Mouse (Mus musculus): ENCODE results near the gene Cacna2d1. TPM values are rescaled to one million over a fixed set of nuclear protein-coding genes. Genes with fewer than 3 reads are reported as not detected.

Gene Cacna2d1
- polyA plus RNA-seq, 2 experiments = 25.0 to 26.0 TPM

GRCm38 (mm10) chr5:15997190-15997589, 62.7 kb downstream of the Cacna2d1 start:
- H3K9ac ChIP-seq (ENCODE audit: low read depth, low read length, severe bottlenecking) = no peak overlapping the region
- H3K36me3 ChIP-seq (ENCODE audit: control insufficient read depth, insufficient read depth, low read length) = no peaks in the 10 kb centered on the region
- no peak overlapping the region for H3K4me3 ChIP-seq (replicated peaks; ENCODE audit: low read length)
- no peaks in the 10 kb centered on the region for H3K4me1 ChIP-seq (ENCODE audit: control insufficient read depth, insufficient read depth, low read length)
- no peaks in the 10 kb centered on the region for H3K9me3 ChIP-seq (ENCODE audit: control insufficient read depth, low read length)
- DNase-seq (ENCODE audit: low spot score) = no peak
- WGBS = 90% methylated on average over 3 of the region's 3 CpGs
- H3K27me3 ChIP-seq (ENCODE audit: control insufficient read depth, insufficient read depth, low read length) = no peaks in the 10 kb centered on the region
- ATAC-seq (ENCODE audit: low FRiP score, low read depth) = no peak
- no peak overlapping the region for H3K27ac ChIP-seq (replicated peaks; ENCODE audit: low read depth, low read length)
- no peak overlapping the region for H3K4me2 ChIP-seq (replicated peaks; ENCODE audit: low read depth, low read length, severe bottlenecking)
- no peak for TF ChIP-seq POLR2A (IDR thresholded peaks at IDR 0.05; ENCODE audit: borderline replicate concordance, extremely low read depth, insufficient read depth, insufficient read length)

- 91% methylated on average over 1 of the region's 1 CpGs for WGBS
- Histone ChIP-seq H3K27ac (replicated peaks; ENCODE audit: low read depth, low read length) (no peak overlapping the region), H3K4me1 (ENCODE audit: control insufficient read depth, insufficient read depth, low read length) (no peaks in the 10 kb centered on the region), H3K9ac (ENCODE audit: low read depth, low read length, severe bottlenecking) (no peak overlapping the region), H3K27me3 (ENCODE audit: control insufficient read depth, insufficient read depth, low read length) (no peaks in the 10 kb centered on the region), H3K4me2 (replicated peaks; ENCODE audit: low read depth, low read length, severe bottlenecking) (no peak overlapping the region), H3K4me3 (replicated peaks; ENCODE audit: low read length) (no peak overlapping the region), H3K36me3 (ENCODE audit: control insufficient read depth, insufficient read depth, low read length) (no peaks in the 10 kb centered on the region), H3K9me3 (ENCODE audit: control insufficient read depth, low read length) (no peaks in the 10 kb centered on the region)
- TF ChIP-seq POLR2A (IDR thresholded peaks at IDR 0.05; ENCODE audit: borderline replicate concordance, extremely low read depth, insufficient read depth, insufficient read length) = no peak
- DNase-seq (ENCODE audit: low spot score) = no peak
- ATAC-seq (ENCODE audit: low FRiP score, low read depth) = no peak
These were observed 63.3 kb downstream of the Cacna2d1 start for GRCm38 (mm10) chr5:15997769-15998168.

GRCm38 (mm10) chr5:16000917-16001316, 66.4 kb downstream of the Cacna2d1 start:
- WGBS = 82% methylated on average over 2 of the region's 2 CpGs

GRCm38 (mm10) chr5:16002431-16003063, 68.1 kb downstream of the Cacna2d1 start:
- Histone ChIP-seq H3K9ac (ENCODE audit: low read depth, low read length, severe bottlenecking) (no peak overlapping the region), H3K4me3 (replicated peaks; ENCODE audit: low read length) (no peak overlapping the region), H3K4me1 (ENCODE audit: control insufficient read depth, insufficient read depth, low read length) (no peaks in the 10 kb centered on the region), H3K27ac (replicated peaks; ENCODE audit: low read depth, low read length) (no peak overlapping the region), H3K27me3 (ENCODE audit: control insufficient read depth, insufficient read depth, low read length) (no peaks in the 10 kb centered on the region), H3K9me3 (ENCODE audit: control insufficient read depth, low read length) (no peaks in the 10 kb centered on the region), H3K36me3 (ENCODE audit: control insufficient read depth, insufficient read depth, low read length) (no peaks in the 10 kb centered on the region), H3K4me2 (replicated peaks; ENCODE audit: low read depth, low read length, severe bottlenecking) (no peak overlapping the region)
- TF ChIP-seq POLR2A (IDR thresholded peaks at IDR 0.05; ENCODE audit: borderline replicate concordance, extremely low read depth, insufficient read depth, insufficient read length) = no peak
- 21% methylated on average over 9 of the region's 9 CpGs for WGBS
- ATAC-seq (ENCODE audit: low FRiP score, low read depth) (no peak), DNase-seq (ENCODE audit: low spot score) (no peak)

More at GRCm38 (mm10) chr5:16000917-16001316, 66.4 kb downstream of the Cacna2d1 start:
- H3K4me2 ChIP-seq (replicated peaks; ENCODE audit: low read depth, low read length, severe bottlenecking) = no peak overlapping the region
- TF ChIP-seq POLR2A (IDR thresholded peaks at IDR 0.05; ENCODE audit: borderline replicate concordance, extremely low read depth, insufficient read depth, insufficient read length) = no peak
- H3K4me1 ChIP-seq (ENCODE audit: control insufficient read depth, insufficient read depth, low read length) = no peaks in the 10 kb centered on the region
- no peaks in the 10 kb centered on the region for H3K27me3 ChIP-seq (ENCODE audit: control insufficient read depth, insufficient read depth, low read length)
- H3K9ac ChIP-seq (ENCODE audit: low read depth, low read length, severe bottlenecking) = no peak overlapping the region
- no peaks in the 10 kb centered on the region for H3K9me3 ChIP-seq (ENCODE audit: control insufficient read depth, low read length)
- ATAC-seq (ENCODE audit: low FRiP score, low read depth) = no peak
- no peak overlapping the region for H3K27ac ChIP-seq (replicated peaks; ENCODE audit: low read depth, low read length)
- DNase-seq (ENCODE audit: low spot score) = no peak
- no peak overlapping the region for H3K4me3 ChIP-seq (replicated peaks; ENCODE audit: low read length)
- no peaks in the 10 kb centered on the region for H3K36me3 ChIP-seq (ENCODE audit: control insufficient read depth, insufficient read depth, low read length)

GRCm38 (mm10) chr5:16004305-16004704, 69.8 kb downstream of the Cacna2d1 start:
- 52% methylated on average over 6 of the region's 6 CpGs for WGBS
- Histone ChIP-seq H3K4me1 (ENCODE audit: control insufficient read depth, insufficient read depth, low read length) (no peaks in the 10 kb centered on the region), H3K9me3 (ENCODE audit: control insufficient read depth, low read length) (no peaks in the 10 kb centered on the region), H3K4me3 (replicated peaks; ENCODE audit: low read length) (no peak overlapping the region), H3K4me2 (replicated peaks; ENCODE audit: low read depth, low read length, severe bottlenecking) (no peak overlapping the region), H3K27me3 (ENCODE audit: control insufficient read depth, insufficient read depth, low read length) (no peaks in the 10 kb centered on the region), H3K27ac (replicated peaks; ENCODE audit: low read depth, low read length) (no peak overlapping the region), H3K9ac (ENCODE audit: low read depth, low read length, severe bottlenecking) (no peak overlapping the region), H3K36me3 (ENCODE audit: control insufficient read depth, insufficient read depth, low read length) (no peaks in the 10 kb centered on the region)
- TF ChIP-seq POLR2A (IDR thresholded peaks at IDR 0.05; ENCODE audit: borderline replicate concordance, extremely low read depth, insufficient read depth, insufficient read length) = no peak
- ATAC-seq (ENCODE audit: low FRiP score, low read depth) (no peak), DNase-seq (ENCODE audit: low spot score) (no peak)

Measured in limb, embryonic 14.5 days (tissue).